Mouse (Mus musculus): ENCODE results near the gene Ank2.

- no peak for TF ChIP-seq POLR2A (IDR thresholded peaks at IDR 0.05; ENCODE audit: low read depth, low read length)
- TF ChIP-seq CTCF (conservative IDR thresholded peaks at IDR 0.05; ENCODE audit: insufficient read depth, insufficient read length, low read depth, low read length): peak; percentile 49
Observed at GRCm38 (mm10) chr3:126931884-126932506, 567.2 kb downstream of the Ank2 start.

Measured in kidney, adult 2 months (tissue).